Mouse (Mus musculus): ENCODE measurements around the gene Nppb.

GRCm38 (mm10) chr4:148001866-148002265 lies 16.3 kb downstream of the Nppb start:
- TF ChIP-seq CTCF (IDR thresholded peaks at IDR 0.05; ENCODE audit: borderline replicate concordance, extremely low read depth, insufficient read depth, insufficient read length) (no peak), POLR2A (IDR thresholded peaks at IDR 0.05; ENCODE audit: borderline replicate concordance, extremely low read depth, insufficient read depth, insufficient read length, poor library complexity, severe bottlenecking) (no peak)
